Mouse (Mus musculus) brown adipose tissue, adult 24 weeks (tissue): Measurements from ENCODE around the gene Zfp422. TPM values are rescaled to one million over a fixed set of nuclear protein-coding genes. Genes with fewer than 3 reads are reported as not detected.
"Not testable (repeated sequence)": the region's sequence is repeated elsewhere in the genome, so short reads cannot be mapped to it uniquely, and the experiment has no call there.

ENCODE experiments used
- H3K27ac ChIP-seq: fragments of 200-500 bp; replicated peaks from 2 replicates; pipeline ENCODE4 v1.5.1; 2012; ENCODE audit warnings: low read depth, mild to moderate bottlenecking, low read length
- H3K4me1 ChIP-seq: fragments of 200-500 bp; 2 replicates; pipeline ENCODE4 v1.6.1; 2012; ENCODE audit warnings: low read length, mixed read lengths; ENCODE audit not compliant: control insufficient read depth, insufficient read depth, insufficient read length
- H3K4me3 ChIP-seq: fragments of 200-500 bp; 2 replicates; pipeline ENCODE4 v1.5.1; 2012; ENCODE audit warnings: low read depth, mild to moderate bottlenecking, low read length, moderate library complexity; ENCODE audit not compliant: insufficient read depth
- polyA plus RNA-seq: library from polyadenylated mRNA; stranded (reverse); fragments of >200 nt; gene quantifications from 2 replicates; pipeline ENCODE4 v1.2.4, GENCODE M21; 2012; ENCODE audit not compliant: missing spikeins, insufficient read depth, insufficient read length

Gene Zfp422
- polyA plus RNA-seq, 1 experiment = 10.3 TPM

DNA sequence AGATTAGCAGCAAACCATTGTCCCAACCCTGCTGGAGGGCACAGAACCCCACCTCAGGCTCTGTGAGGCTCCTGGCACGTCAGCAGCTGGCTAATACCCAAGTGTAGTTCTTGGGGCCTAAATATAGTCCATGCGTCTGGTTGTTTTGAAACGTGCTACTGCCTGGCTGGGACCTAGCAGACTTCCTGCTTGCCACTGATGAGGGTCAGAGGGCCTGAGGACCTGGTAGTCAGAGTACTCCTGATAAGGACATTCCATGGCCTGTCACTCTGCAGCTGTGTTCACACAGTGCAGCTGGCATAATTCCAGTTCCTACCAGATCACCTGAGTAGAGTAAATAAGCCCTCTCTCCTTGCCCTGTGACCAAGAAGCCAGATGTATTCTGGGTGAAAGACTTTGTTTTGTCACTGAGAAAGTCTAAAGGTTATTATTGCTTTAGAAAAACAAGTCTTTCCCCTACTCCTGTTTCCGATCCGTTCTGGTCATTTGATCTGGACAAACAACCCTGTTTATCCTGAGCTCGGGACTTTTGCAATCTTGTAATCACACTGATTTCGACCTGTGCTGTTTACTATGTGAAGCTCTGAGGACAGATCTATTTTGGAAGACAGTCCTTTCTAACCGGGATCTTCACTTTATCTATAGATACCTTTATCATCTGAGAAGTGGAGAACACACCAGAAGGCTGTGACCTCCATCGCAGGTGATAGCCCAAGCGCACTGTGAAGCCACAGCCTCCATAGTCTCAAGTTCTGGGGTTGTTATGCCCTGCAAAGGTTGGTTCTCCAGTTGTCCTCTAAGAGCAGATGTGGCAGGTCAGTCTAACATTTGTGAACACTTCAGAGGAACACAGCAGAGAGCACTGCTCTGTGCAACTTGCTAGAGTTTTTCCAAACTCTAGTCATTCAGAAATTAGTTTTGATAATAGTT, 6.7 kb upstream of the Zfp422 start:
- Histone ChIP-seq H3K4me3 (no peak overlapping the region), H3K4me1 (peaks cover 50% of the 10 kb centered on the region), H3K27ac (peak overlapping the region; percentile 98)

DNA sequence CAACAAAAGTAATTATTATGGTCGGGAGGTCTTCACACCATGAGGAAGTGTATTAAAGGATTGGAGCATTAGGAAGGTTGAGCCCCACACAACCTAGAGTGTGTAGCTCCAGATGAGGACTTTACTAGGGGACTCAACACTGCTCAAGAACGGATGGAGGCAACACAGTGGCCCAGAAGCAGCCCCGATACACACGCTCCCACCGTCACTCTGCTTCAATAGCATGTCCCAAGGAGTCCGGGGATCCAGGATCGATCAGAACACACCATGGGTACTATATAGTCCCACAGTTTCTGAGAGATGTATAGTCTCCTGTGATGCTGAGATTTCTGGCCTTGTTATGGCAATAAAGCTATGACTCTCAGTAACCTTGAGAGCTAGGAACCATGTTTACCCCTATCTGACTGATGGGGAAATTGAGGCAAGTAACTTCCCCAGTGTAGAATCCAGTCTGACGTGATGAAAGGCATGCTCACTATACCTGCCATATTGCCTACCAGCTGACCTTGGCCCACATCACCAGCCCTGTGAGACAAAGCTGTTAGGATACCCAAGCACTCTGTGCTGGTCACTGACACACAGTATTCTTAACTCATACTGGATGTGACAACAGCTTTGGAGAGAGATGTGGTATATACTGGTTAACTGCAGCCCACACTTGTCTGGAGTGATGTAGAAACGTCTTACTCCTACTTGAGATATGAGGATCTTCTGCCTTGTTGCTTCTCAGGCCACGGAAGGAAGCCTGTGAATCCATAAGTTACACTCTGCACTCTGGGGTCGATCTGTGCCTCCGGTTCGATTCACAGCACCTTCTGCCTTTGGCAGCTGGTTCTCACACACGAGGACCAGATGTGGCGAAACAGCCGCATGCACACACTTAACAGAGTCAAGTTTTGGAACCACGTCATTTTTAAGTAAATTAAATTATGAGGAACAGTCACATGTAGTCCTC, 5.2 kb upstream of the Zfp422 start:
- Histone ChIP-seq H3K27ac (peak overlapping the region; percentile 98), H3K4me1 (peaks cover 41% of the 10 kb centered on the region), H3K4me3 (no peak overlapping the region)

DNA sequence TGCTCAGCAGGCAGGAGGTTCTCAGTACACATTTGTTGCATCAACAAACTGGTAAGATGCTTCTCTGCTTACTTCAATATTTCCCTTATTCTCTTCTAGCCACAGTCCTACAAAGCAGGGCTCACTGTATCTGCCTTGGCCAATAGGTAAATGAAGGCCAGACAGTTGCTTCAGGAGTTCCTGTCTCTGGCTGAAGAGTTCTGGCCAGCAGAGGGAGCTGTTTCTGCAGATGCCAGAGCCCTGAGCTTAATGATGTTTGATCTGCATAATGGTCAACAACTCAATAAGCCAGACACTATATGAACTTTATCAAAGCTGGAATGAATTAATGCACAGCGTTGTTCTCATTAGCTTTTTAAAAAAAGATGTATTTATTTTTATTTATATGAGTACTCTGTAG, 3.3 kb upstream of the Zfp422 start:
- H3K4me1 ChIP-seq = peaks cover 25% of the 10 kb centered on the region
- H3K27ac ChIP-seq = no peak overlapping the region
- H3K4me3 ChIP-seq = no peak overlapping the region

DNA sequence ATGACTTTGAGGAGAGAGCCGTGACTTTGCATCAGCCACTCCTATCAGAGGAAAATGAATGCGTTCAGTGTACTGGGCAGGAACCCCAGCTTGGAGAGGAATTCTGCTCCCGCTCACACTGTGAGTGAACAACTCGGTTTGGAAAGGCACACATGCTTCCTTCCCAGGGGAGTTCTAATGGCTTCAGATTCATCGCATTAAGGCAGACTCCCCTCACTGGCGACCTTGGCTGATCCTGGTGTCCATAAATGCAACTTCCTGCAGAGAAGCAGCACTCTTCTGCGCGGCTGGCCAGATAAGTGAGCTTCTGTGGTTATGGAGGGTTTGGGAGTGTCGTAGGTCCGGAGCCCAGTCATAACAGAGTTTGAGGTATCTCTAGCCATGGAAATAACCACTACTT, 967 bp upstream of the Zfp422 start:
- Histone ChIP-seq H3K4me3 (no peak overlapping the region), H3K4me1 (peaks cover 7% of the 10 kb centered on the region; the same call in 1 of the 2 replicates), H3K27ac (no peak overlapping the region)

DNA sequence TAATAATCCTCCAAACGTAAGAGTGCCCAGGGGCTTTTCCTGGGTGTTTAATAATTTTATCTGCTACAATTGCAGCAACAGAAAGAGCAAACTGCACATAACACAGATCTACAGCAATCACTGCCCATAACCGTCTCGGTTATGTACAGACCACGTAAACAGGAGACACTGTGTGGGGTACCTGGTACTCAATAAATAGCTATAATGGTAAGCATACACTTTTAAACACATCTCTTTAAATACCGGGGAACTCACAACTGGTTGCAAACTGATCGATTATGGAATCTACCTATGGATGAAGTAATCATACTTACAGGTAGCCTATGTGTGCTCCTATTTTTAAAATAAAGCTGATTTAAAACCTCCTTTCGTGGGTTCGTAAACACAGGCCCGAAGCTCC, 704 bp downstream of the Zfp422 start:
- peak overlapping the region; percentile 97 for H3K4me3 ChIP-seq
- no peaks in the 10 kb centered on the region; the same call in 1 of the 2 replicates for H3K4me1 ChIP-seq
- H3K27ac ChIP-seq = peak overlapping the region; percentile 65; the same call in 1 of the 2 replicates

DNA sequence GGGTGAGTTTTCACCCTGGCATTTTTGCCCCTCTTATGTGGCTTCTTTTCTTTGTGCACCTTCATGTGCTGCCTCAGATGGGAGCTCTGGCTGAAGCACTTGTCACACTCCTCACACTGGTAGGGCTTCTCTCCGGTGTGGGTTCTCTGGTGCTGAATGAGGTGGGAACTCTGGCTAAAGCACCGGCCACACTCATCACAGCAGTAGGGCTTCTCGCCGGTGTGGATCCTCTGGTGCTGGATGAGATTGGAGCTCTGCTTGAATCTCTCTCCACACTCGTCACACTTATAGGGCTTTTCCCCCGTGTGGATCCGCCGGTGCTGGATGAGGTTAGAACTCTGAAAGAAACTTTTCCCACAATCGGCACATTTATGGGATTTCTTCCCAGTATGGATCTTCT, 2.4 kb downstream of the Zfp422 start:
- not testable (repeated sequence) for H3K27ac ChIP-seq, H3K4me1 ChIP-seq, H3K4me3 ChIP-seq

DNA sequence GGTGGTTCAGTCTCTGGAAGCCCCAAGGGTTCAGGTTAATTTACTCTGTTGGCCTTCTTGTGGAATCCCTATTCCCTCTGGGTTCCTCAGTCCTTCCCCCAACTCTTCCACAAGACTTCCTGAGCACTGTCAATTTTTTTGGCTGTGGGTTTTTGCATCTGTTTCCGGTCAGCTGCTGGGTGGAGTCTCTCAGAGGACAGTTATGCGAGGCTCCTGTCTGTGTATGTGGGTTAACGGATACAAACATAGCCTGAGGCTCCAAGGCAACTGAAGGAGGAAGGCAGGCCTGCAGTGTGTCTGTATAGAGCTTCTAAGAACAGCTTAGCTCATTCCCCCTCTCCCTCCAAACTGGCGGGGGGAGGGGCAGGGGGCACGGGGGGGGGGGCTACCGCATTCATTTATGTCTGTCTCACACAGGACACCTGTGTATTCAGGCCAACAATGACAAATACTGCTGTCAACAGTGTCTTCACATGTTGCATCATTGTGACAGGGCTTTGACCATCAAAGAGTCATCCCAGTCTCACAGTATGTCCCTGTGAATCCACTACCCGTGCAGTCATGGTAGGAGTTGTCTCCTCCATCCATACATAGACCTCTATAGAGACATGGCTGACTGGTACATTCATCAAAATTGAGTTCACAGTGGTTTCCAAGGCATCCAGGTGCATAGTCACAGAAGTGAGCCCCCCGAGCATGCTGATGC, 7.3 kb downstream of the Zfp422 start:
- 0 out of 2 replicates have a peak overlapping the region, but pooled peaks have one; percentile 3 for H3K27ac ChIP-seq
- H3K4me1 ChIP-seq = 0 out of 2 replicates have a peak, but pooled peaks cover 2% of the 10 kb centered on the region
- H3K4me3 ChIP-seq = no peak overlapping the region

DNA sequence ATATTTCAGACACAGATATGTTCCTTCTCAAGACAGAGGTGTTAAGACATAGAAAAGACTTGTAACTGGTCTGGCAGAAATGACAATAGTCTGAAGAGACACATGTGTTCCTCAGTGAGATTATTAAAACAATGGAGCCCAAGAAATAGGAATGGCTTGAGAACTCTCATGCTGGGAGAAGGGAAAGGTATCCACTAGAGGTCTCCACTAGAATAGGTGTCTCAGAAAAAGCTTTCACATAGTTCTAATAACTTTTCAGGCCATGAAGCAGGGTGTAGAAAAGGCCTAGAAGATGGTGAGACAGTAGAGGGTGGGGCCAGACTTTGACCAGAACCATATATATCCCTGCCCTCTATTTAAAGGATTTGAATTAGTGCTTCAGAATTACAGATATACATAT, 10.7 kb downstream of the Zfp422 start:
- Histone ChIP-seq H3K4me3 (no peak overlapping the region), H3K27ac (no peak overlapping the region), H3K4me1 (0 out of 2 replicates have a peak, but pooled peaks cover 2% of the 10 kb centered on the region)

DNA sequence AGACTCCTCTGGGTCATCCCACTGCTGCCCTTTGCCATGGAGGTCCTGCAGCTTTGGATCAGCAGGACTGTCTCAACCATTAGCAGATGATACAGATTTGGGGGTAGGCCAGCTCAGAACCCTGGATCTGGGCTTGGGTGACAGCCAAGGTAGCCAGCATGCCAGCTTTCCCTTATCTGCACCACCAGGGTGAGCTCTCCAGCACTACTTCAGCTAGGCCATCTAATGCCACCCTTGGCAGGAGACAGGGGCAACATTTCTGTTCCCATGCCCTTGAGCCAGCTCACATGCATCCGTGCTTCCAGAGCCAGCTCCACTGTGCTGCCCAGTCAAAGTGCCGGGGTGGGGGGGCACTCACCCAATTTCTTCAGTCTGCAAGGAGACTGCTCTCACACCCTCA, 13.1 kb downstream of the Zfp422 start:
- Histone ChIP-seq H3K4me3 (no peak overlapping the region), H3K4me1 (no peaks in the 10 kb centered on the region), H3K27ac (no peak overlapping the region)

DNA sequence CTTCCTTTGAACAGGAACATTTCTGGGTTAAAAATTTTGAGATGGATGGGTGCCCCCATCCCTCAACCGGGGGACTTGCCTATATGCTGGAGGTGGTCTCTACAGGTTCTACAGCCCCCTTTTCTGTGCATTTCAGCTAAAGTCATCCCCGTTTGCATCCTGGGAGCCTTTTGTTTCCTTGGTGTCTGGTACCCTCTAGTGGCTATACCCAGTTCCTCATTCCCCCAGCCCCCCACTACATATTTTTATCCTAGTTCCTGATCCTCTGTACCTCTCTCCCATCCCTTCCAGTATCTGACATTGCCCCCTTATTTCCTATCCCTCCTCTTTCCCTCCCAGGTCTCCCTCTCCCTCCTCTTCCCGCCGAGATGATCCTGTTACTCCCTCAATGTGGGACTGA, 21.6 kb downstream of the Zfp422 start:
- H3K27ac ChIP-seq = no peak overlapping the region
- H3K4me3 ChIP-seq = no peak overlapping the region
- H3K4me1 ChIP-seq = no peaks in the 10 kb centered on the region

DNA sequence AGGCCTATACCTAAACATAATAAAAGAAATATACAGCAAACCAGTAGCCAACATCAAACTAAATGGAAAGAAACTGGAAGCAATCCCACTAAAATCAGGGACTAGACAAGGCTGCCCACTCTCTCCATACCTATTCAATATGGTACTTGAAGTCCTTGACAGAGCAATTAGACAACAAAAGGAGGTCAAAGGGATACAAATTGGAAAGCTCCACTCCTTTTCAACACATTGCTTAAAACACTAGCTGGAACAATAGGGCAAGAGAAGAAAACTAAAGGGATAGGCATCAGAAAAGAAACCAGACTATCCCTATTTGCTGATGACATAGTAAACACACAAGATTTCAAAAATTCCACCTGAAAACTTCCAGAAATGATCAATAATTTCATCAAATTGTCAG, 27.8 kb downstream of the Zfp422 start:
- H3K27ac ChIP-seq, H3K4me3 ChIP-seq, H3K4me1 ChIP-seq: not testable (repeated sequence)

DNA sequence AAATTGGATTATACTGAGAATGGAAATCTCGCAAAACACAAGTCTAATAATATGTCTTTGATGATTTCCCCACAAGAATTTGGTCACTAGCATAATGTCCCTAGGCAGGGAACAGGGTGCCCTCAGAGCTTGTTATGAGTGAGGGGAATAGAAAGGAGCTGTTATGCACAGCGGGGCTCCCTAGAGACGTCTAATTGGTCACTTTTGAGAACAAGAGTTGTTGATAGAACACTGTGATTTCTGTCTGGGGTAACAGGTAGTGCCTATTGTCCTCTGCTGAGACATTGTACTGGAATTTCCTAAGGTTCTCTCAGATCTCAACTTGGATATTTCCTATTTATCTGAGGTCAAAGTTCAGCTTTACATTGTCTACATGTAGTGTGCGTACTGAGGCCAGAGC, 44.7 kb downstream of the Zfp422 start, which contains the start of gene Olfr215:
Olfr215 (minus strand) TSS at position 101 of the 400 bp plus-strand sequence.
- Histone ChIP-seq H3K4me3 (no peak within 1 kb of the TSS), H3K4me1 (no peaks in the 10 kb centered on the region), H3K27ac (no peak within 1 kb of the TSS)
